Mouse (Mus musculus) liver, embryonic 12.5 days (tissue): ENCODE results near the gene Tex11. TPM values are rescaled to one million over a fixed set of nuclear protein-coding genes. Genes with fewer than 3 reads are reported as not detected.
A peak's percentile ranks its signal among the peaks of the same experiment; 100 is the strongest.
"Not testable (repeated sequence)": the region's sequence is repeated elsewhere in the genome, so short reads cannot be mapped to it uniquely, and the experiment has no call there.

Experiments
- ATAC-seq: fragments of 200-750 bp; cut with Nextera tagmentation; 2 replicates; pipeline ENCODE4 v1.8.0; 2017; ENCODE audit warnings: moderate number of reproducible peaks, mild to moderate bottlenecking, moderate library complexity
- H3K27ac ChIP-seq: fragments of 300-500 bp; sonication (generic); 2 replicates; pipeline ENCODE4 v1.5.1; 2016; ENCODE audit warnings: mild to moderate bottlenecking
- H3K27me3 ChIP-seq: fragments of 300-500 bp; sonication (generic); replicated peaks from 2 replicates; pipeline ENCODE4 v1.6.1; 2016; ENCODE audit warnings: mild to moderate bottlenecking, moderate library complexity
- H3K36me3 ChIP-seq: fragments of 300-500 bp; sonication (generic); 2 replicates; pipeline ENCODE4 v1.6.1; 2016; ENCODE audit warnings: mild to moderate bottlenecking, moderate library complexity
- H3K4me1 ChIP-seq: fragments of 300-500 bp; sonication (generic); 2 replicates; pipeline ENCODE4 v1.6.1; 2016
- H3K4me2 ChIP-seq: fragments of 300-500 bp; sonication (generic); 2 replicates; pipeline ENCODE4 v1.6.1; 2016; ENCODE audit warnings: mild to moderate bottlenecking, moderate library complexity
- H3K4me3 ChIP-seq: fragments of 300-500 bp; sonication (generic); 2 replicates; pipeline ENCODE4 v1.5.1; 2016; ENCODE audit warnings: mild to moderate bottlenecking, moderate library complexity
- H3K9ac ChIP-seq: fragments of 300-500 bp; sonication (generic); 2 replicates; pipeline ENCODE4 v1.6.1; 2016; ENCODE audit warnings: mild to moderate bottlenecking, moderate library complexity
- H3K9me3 ChIP-seq: fragments of 300-500 bp; sonication (generic); replicated peaks from 2 replicates; pipeline ENCODE4 v1.6.1; 2016; ENCODE audit warnings: mild to moderate bottlenecking, moderate library complexity
- whole genome bisulfite sequencing: fragments of 180-500 bp; shearing (Covaris S2); methylation state at CpG from one replicate; pipeline ENCODE4 v1.1.7; 2016; ENCODE audit not compliant: insufficient replicate concordance; 5-methylcytosine and 5-hydroxymethylcytosine counted together
- polyA plus RNA-seq: library from polyadenylated mRNA; unstranded; fragments of >200 nt; fragmentation: Nextera tagmentation; extraction: Ambion mirVana; gene quantifications from 2 replicates; pipeline ENCODE4 v1.2.1, GENCODE M21; 2016

Gene Tex11
- polyA plus RNA-seq = 0.11 and 0.12 TPM in 2 replicates

DNA sequence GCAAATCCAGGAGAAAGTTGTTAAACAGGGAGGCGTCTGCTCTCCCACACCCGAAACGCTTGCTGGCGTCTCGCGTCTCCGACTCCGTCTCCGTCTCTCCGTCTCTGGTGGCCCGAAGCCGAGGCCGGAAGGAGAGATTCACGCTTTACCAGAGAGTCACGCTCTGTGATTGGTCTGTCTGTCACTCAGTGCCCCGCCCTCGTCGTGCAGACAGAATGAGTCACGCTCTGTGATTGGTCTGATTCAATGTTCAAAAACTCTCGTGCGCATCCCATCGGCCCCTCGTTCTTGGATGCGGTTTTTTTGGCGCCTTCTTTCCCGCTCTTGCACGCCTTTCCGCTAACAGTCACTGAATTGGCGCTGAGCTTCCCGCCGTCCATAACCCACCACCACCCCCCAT is at the start of gene Tex11:
Gene Tex11, minus strand, starts transcription at position 127 of the 400 bp plus-strand sequence.
- Histone ChIP-seq H3K4me1 (no peaks in the 10 kb centered on the region), H3K27ac (no peak within 1 kb of the TSS), H3K36me3 (no peaks in the 10 kb centered on the region), H3K27me3 (no peaks in the 10 kb centered on the region), H3K9me3 (no peaks in the 10 kb centered on the region), H3K4me2 (no peak within 1 kb of the TSS), H3K9ac (no peak within 1 kb of the TSS), H3K4me3 (no peak within 1 kb of the TSS)
- 77% methylated on average over 31 of the region's 31 CpGs for WGBS
- no peak for ATAC-seq

DNA sequence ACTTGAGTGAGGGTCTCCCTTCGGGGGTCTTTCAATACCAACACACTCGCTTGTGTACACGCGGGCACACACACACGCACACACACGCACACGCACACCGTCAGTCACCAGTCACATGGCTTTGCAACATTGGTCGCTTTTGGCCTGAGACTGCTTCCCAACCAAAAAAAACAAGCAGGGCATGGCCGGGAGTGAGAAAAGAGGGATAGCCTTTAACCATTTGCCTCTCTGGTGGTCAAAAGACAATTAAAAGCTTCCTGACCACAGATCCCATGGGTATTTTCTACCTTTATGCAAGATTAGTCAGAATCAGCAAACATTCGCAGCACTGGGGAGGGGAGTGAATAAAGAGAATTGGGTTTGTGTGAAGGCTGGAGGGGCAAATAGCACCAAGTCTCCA is 26.5 kb upstream of the Tex11 start, which contains the start of gene Slc7a3:
Gene Slc7a3, minus strand, starts transcription at position 101 of the 400 bp plus-strand sequence.
- H3K36me3 ChIP-seq = no peaks in the 10 kb centered on the region
- peak within 1 kb of the TSS; percentile 28 for H3K4me3 ChIP-seq
- peaks cover 33% of the 10 kb centered on the region for H3K27me3 ChIP-seq
- H3K9me3 ChIP-seq = no peaks in the 10 kb centered on the region
- H3K27ac ChIP-seq = no peak within 1 kb of the TSS
- no peak for ATAC-seq
- no peaks in the 10 kb centered on the region for H3K4me1 ChIP-seq
- WGBS = 38% methylated on average over 11 of the region's 11 CpGs
- peak within 1 kb of the TSS; percentile 59 for H3K4me2 ChIP-seq
- H3K9ac ChIP-seq = no peak within 1 kb of the TSS

DNA sequence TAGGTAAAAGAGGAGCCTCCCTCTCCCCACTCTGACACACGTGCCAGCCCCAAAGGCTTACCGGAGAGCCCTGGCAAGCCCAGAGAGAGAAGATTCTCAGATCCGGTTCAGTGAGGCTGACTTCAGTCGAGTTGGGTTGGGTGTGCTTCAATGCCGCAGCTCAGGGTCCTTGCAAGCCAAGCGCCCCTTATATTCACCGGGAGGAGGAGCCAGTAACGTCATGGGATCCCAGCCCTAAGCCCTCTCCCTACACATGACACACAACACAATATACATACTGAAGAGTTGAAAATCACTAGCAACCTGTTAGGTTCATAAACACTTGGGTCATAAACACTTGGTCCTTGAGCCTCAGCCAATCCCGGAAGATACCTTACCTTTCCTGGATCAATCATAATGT is 25.7 kb upstream of the Tex11 start:
- Histone ChIP-seq H3K27me3 (peaks cover 33% of the 10 kb centered on the region), H3K4me3 (peak overlapping the region; percentile 28), H3K4me2 (peak overlapping the region; percentile 59)
- H3K4me1 ChIP-seq, H3K9ac ChIP-seq, ATAC-seq, H3K36me3 ChIP-seq, H3K27ac ChIP-seq, H3K9me3 ChIP-seq: not testable (repeated sequence)
- 7% methylated on average over 8 of the region's 9 CpGs for WGBS

DNA sequence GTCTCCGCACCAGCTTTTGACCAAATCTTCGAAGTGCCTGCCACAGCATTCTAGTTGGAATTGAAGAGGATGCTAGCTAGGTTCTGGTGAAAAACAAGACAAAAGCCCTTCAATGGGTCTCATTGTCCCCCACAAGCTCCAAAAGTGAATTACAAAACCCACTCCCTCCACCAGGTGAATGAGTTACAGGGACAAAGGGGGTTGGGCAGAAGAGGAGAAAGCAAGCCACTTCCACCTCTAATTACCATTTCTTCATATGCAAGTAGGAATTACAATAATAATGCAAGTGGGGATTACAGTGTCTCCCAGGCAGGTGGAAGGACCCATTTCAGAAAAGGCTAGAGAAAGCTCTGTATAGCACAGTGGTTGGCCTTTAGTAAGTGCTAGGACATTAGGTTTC is 24.7 kb upstream of the Tex11 start:
- Histone ChIP-seq H3K27ac (no peak overlapping the region), H3K36me3 (no peaks in the 10 kb centered on the region), H3K9ac (no peak overlapping the region), H3K4me1 (no peaks in the 10 kb centered on the region), H3K27me3 (peaks cover 33% of the 10 kb centered on the region), H3K9me3 (no peaks in the 10 kb centered on the region), H3K4me3 (no peak overlapping the region), H3K4me2 (0 out of 2 replicates have a peak overlapping the region, but pooled peaks have one; percentile 59)
- WGBS = 55% methylated on average over 2 of the region's 2 CpGs
- ATAC-seq = no peak

DNA sequence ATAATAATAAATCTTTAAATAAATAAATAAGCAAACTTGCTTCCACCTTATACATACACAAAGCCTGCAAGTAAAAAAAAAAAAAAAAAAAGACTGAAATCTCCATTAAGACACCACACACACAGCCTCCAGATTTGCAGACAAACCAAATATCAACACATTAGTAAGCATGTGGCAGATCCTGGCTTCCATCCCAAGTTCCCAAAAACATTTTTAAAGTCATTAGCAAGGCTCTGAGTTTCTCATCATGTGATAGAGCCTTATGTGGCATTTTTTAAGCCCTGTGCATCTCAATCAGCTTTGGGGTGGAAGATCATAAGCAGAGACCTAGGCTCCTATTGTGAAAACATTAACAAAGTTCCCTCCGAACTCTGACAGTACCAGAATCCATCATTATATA is 5.8 kb upstream of the Tex11 start:
- H3K27me3 ChIP-seq = no peaks in the 10 kb centered on the region; the same call in 1 of the 2 replicates
- H3K9ac ChIP-seq = no peak overlapping the region
- no peaks in the 10 kb centered on the region for H3K36me3 ChIP-seq
- no peak overlapping the region for H3K4me3 ChIP-seq
- H3K27ac ChIP-seq = no peak overlapping the region
- H3K9me3 ChIP-seq = no peaks in the 10 kb centered on the region
- no peak overlapping the region for H3K4me2 ChIP-seq
- H3K4me1 ChIP-seq = no peaks in the 10 kb centered on the region
- ATAC-seq = no peak
- 58% methylated on average over 1 of the region's 1 CpGs for WGBS

DNA sequence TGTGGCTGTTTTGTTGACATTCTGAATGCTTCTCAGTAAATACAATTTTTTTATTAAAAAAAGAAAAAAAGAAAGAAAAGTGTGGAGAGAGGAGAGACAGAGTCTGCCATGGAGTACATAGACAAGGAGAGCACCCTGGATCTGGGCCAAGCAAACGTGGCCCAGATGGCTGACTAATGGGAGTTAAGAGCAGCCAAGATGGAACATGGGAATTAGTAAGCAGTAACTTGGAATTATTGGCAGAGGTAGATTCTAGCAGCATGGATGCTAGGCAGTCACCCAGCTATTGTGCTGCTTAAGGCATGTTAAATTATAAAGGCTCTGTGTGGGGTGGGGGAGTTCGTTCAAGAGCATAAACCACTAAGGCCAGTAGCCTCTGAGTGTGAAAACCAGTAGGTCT is 4.0 kb upstream of the Tex11 start:
- H3K4me1 ChIP-seq = no peaks in the 10 kb centered on the region
- H3K9ac ChIP-seq = no peak overlapping the region
- no peaks in the 10 kb centered on the region for H3K36me3 ChIP-seq
- 59% methylated on average over 2 of the region's 2 CpGs for WGBS
- no peaks in the 10 kb centered on the region for H3K9me3 ChIP-seq
- ATAC-seq = no peak
- H3K27ac ChIP-seq = no peak overlapping the region
- H3K4me3 ChIP-seq = no peak overlapping the region
- no peak overlapping the region for H3K4me2 ChIP-seq
- no peaks in the 10 kb centered on the region; the same call in 1 of the 2 replicates for H3K27me3 ChIP-seq

DNA sequence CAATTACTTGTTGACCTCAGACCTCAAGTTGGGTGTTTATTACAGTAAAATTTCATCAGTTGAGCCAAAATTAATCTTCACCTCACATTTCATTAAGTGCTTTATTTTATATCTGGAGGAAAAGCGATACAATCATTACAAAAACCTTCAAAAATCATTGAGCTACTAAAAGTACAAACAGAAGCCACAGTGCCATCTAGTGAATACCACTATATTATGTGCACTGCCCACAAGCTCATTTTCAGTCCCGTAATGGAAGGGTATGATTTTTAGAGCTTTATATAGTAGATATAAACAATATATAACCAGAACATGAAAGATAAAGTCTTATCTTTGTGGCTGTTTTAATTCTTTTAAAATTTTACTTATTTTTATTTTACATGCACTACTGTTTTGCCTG is 115.8 kb downstream of the Tex11 start:
- Histone ChIP-seq H3K9me3 (no peaks in the 10 kb centered on the region), H3K4me2 (no peak overlapping the region), H3K27ac (no peak overlapping the region), H3K4me1 (no peaks in the 10 kb centered on the region), H3K9ac (no peak overlapping the region), H3K36me3 (no peaks in the 10 kb centered on the region), H3K4me3 (no peak overlapping the region), H3K27me3 (no peaks in the 10 kb centered on the region)
- no peak for ATAC-seq
- WGBS = 39% methylated on average over 2 of the region's 2 CpGs

DNA sequence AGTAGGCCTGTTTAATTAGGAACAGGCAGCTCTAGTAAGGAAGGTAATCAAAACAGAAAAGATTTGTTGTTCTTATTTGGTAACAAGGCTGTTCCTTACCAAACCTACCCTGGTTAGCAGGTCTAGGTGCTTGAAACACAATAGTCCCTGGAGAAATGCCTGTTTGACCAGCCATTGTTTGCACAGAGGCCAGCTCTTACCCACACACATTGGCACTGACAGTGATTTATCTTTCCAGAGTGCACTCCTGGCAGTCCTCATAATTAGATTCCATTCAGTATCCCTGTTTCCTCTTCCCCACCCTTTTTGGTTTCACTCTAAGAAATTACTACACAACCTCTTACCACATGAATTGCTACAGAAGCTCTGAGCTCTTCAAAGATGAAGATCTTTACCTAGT is 220.3 kb downstream of the Tex11 start:
- no peak for ATAC-seq
- Histone ChIP-seq H3K9me3 (no peaks in the 10 kb centered on the region), H3K4me3 (no peak overlapping the region), H3K4me2 (no peak overlapping the region), H3K27me3 (peaks cover 3% of the 10 kb centered on the region; the same call in 1 of the 2 replicates), H3K4me1 (no peaks in the 10 kb centered on the region), H3K9ac (no peak overlapping the region), H3K27ac (no peak overlapping the region), H3K36me3 (no peaks in the 10 kb centered on the region)

DNA sequence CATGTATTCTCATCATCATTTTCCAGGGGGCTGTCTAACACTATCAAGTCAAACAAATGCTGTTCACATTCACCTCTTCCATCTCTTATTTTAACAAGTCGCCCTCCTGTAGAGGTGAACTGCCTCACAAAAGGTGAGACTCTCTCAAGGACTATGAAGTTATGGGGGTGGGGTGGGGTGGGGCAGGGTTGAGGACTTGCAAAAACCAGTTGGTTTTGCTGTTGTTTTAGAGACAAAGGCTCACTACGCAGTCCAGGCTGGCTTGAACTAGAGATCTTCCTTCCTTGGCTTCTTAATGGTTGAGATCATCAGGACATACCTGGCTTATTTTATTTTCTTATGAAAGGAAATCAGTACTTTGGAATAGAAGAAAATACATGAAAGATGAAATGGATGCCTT is 226.7 kb downstream of the Tex11 start:
- H3K36me3 ChIP-seq = no peaks in the 10 kb centered on the region
- ATAC-seq = no peak
- 66% methylated on average over 2 of the region's 2 CpGs for WGBS

DNA sequence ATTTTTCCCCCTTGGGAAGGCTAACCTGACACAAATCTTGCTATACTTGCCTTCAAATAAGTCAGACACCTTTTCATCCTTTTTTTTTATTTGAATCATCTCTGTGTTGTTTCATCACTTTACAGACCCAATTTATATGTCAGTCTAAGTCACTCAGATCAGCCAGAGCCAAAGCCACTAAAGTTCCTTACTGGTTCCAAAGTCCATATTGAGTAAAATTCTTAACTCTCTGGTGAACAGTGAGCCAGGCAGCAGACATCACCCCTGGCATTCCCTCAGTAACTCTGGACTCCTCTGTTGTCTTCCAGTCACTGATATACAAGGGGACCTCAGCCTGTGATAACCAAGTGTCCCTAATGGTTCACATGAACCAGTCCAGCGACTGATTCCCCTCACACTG is 233.9 kb downstream of the Tex11 start:
- no peaks in the 10 kb centered on the region for H3K9me3 ChIP-seq
- no peak overlapping the region for H3K4me3 ChIP-seq
- H3K27me3 ChIP-seq = 0 out of 2 replicates have a peak, but pooled peaks cover 4% of the 10 kb centered on the region
- H3K27ac ChIP-seq = no peak overlapping the region
- H3K4me1 ChIP-seq = no peaks in the 10 kb centered on the region
- H3K9ac ChIP-seq = no peak overlapping the region
- WGBS = 58% methylated on average over 1 of the region's 1 CpGs
- no peak overlapping the region for H3K4me2 ChIP-seq
- ATAC-seq = no peak
- H3K36me3 ChIP-seq = no peaks in the 10 kb centered on the region

More for the DNA sequence above, 226.7 kb downstream of the Tex11 start:
- no peak overlapping the region for H3K4me2 ChIP-seq
- H3K9me3 ChIP-seq = no peaks in the 10 kb centered on the region
- no peak overlapping the region for H3K4me3 ChIP-seq
- no peak overlapping the region for H3K9ac ChIP-seq
- H3K27me3 ChIP-seq = peaks cover 3% of the 10 kb centered on the region; the same call in 1 of the 2 replicates
- H3K27ac ChIP-seq = no peak overlapping the region
- H3K4me1 ChIP-seq = no peaks in the 10 kb centered on the region

DNA sequence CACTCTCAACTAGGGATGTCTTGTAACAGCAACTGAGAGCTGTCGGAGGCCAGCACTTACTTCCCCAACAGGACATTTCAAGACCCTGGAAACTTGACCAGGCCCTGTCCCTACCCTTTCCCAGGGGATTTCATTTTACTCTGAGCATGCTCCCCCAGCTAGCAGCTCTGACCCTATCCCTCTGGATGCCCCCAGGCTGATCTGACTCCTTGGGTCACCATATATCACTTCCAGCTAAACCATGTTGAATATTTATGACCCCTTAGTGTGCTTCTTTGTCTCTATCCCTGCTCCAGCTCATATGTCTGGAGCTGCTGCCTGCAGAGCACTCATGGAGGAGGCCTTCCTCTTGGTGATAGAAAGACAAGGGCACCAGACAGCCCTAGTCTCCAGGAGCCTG is 238.3 kb downstream of the Tex11 start:
- ATAC-seq = no peak
- Histone ChIP-seq H3K36me3 (0 out of 2 replicates have a peak, but pooled peaks cover under 1% of the 10 kb centered on the region), H3K4me3 (no peak overlapping the region), H3K4me2 (no peak overlapping the region), H3K27ac (no peak overlapping the region), H3K4me1 (no peaks in the 10 kb centered on the region), H3K27me3 (no peaks in the 10 kb centered on the region), H3K9ac (no peak overlapping the region), H3K9me3 (no peaks in the 10 kb centered on the region)
- WGBS = 74% methylated on average over 1 of the region's 1 CpGs

DNA sequence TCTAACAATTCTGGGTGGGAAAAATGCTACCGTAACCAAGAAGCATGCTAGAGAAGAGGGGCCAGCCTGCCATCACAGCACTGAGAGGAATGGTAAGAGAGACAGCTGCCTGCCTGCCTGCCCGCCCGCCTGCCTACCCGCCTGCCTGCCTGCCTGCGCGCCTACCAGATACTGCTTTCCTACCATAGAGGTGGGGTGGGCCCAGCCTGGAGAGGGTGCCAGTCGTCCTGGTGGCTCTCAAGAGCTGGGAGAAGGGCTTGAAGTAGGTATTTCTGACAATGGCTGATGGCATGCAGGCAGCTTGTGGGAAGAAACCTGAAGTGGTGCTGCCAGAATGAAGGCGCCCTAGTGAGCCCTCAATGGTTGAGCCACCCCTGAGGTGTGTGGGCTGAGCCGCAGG is 240.8 kb downstream of the Tex11 start:
- ATAC-seq = no peak
- Histone ChIP-seq H3K9me3 (no peaks in the 10 kb centered on the region), H3K9ac (no peak overlapping the region), H3K4me3 (no peak overlapping the region), H3K36me3 (0 out of 2 replicates have a peak, but pooled peaks cover 6% of the 10 kb centered on the region), H3K4me1 (no peaks in the 10 kb centered on the region), H3K27ac (no peak overlapping the region), H3K4me2 (no peak overlapping the region), H3K27me3 (no peaks in the 10 kb centered on the region)
- 81% methylated on average over 9 of the region's 9 CpGs for WGBS

DNA sequence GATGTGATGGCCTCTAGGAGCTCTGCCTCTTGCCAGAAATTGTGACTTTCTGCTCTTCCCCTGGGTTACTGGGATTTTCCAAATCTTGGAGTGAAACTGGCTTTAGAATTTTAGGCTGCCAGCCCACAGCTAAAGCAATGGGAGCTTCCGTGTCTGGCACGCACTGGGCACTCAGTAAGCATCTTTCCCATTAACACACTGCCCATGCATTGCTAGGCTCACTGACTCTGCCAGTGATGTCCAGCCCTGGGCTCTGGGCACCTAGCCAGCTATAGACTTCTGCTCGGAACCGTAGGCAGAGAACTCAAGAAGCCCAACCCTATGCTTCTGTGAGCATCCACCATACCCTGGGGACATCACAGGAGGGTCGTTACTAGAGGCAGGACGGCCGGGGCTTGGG is 243.7 kb downstream of the Tex11 start:
- 0 out of 2 replicates have a peak, but pooled peaks cover 6% of the 10 kb centered on the region for H3K36me3 ChIP-seq
- H3K4me1 ChIP-seq = no peaks in the 10 kb centered on the region
- H3K4me2 ChIP-seq = no peak overlapping the region
- H3K9me3 ChIP-seq = no peaks in the 10 kb centered on the region
- H3K27me3 ChIP-seq = peaks cover 3% of the 10 kb centered on the region; the same call in 1 of the 2 replicates
- H3K4me3 ChIP-seq = no peak overlapping the region
- 83% methylated on average over 7 of the region's 7 CpGs for WGBS
- no peak overlapping the region for H3K27ac ChIP-seq
- no peak for ATAC-seq
- no peak overlapping the region for H3K9ac ChIP-seq
